Comparison of ENCODE assay signal across 20 mouse cellular contexts in the genomic region with DNA sequence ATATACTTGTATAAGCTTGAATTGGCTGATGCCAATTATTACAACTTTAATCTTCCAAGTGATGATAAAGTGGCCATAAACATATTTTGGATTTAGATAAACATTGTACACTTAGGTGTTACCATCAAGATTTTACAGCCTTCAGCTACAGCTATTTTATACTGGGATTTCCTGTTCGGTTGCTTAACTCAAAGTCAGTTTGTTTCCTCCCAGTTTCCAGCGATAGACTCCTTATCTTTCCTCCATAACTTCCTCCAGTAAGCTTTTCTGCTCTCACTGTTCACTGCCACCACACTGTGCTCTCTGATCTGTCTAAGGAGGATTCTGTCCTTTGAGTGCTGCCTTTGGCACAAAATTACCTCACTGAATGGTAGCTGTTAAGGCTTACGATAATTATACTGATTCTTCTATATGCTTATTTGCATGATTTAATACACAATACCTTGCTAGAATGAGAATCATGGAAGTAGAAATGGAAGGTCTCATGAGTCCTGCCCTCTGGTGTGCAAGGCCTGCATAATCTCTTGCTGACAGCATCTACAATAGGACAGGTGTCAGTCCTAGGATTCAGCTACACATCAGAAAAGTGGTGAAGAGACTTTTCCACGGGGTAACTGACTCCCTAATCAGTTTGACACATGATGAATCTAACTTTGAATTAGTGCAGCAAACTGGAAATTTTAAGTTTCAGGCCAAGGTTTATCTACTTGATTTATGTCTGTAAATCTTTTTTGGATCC.
DNase-seq lines count a peak whose midpoint lies in the region; ATAC-seq lines count a peak whose summit lies in the region.
"Had no signal": no experiment of that assay in that cellular context is flagged by ENCODE, and none has a peak within 500 bp of the region (broad histone marks: within the 10 kb centered on the region; RNA-seq: fewer than 3 reads in every experiment).

No protein-coding gene starts in this region.

- no peak overlapping the region for H3K4me2 ChIP-seq in heart, embryonic 13.5 days
- H3K4me2 ChIP-seq: embryonic facial prominence, embryonic 12.5 days; forebrain, embryonic 15.5 days; heart, embryonic 11.5 days; hindbrain, embryonic 12.5 days had no signal

- H3K4me1 ChIP-seq in heart, embryonic 13.5 days, result no peaks in the 10 kb centered on the region
- H3K4me1 ChIP-seq: embryonic facial prominence, embryonic 12.5 days; forebrain, embryonic 15.5 days; hindbrain, embryonic 12.5 days had no signal

- 34% methylated on average over 4 of the region's 4 CpGs for WGBS in heart, embryonic 13.5 days
- 19% methylated on average over 4 of the region's 4 CpGs for WGBS in macrophage (ENCODE audit: missing documents)

- H3K9ac ChIP-seq in heart, embryonic 13.5 days, result no peak overlapping the region
- H3K9ac ChIP-seq: embryonic facial prominence, embryonic 12.5 days; forebrain, embryonic 15.5 days; hindbrain, embryonic 12.5 days had no signal

- intact Hi-C loops in heart, postnatal 25 days (cut with DNase I), result no loop called here

- H3K27ac ChIP-seq in heart, embryonic 13.5 days (replicated peaks), result 0 out of 2 replicates have a peak overlapping the region, but pooled peaks have one; percentile 17
- H3K27ac ChIP-seq in macrophage, result peak overlapping the region; percentile 68
- H3K27ac ChIP-seq: embryonic facial prominence, embryonic 12.5 days; forebrain, embryonic 15.5 days; heart, adult 2 months; hindbrain, embryonic 12.5 days had no signal

- H3K79me2 ChIP-seq in macrophage (ENCODE audit: inconsistent target), result no peaks in the 10 kb centered on the region

- no peaks in the 10 kb centered on the region for H3K27me3 ChIP-seq in heart, embryonic 13.5 days (replicated peaks)
- H3K27me3 ChIP-seq: embryonic facial prominence, embryonic 12.5 days; forebrain, embryonic 15.5 days; hindbrain, embryonic 12.5 days had no signal

- ATAC-seq in heart, embryonic 13.5 days (ENCODE audit: extremely low read depth, insufficient number of reproducible peaks, low FRiP score, low TSS enrichment), result no peak
- ATAC-seq in hematopoietic stem cell, adult 5-6 weeks (replicated peaks in 1 of 2; ENCODE audit: insufficient read depth in 1 of 2, low FRiP score in 2 of 2, low TSS enrichment in 1 of 2, low read depth in 1 of 2, poor library complexity in 2 of 2, severe bottlenecking in 2 of 2), result peak; percentile 46 to 56; a peak in 3 of 4 replicates
- ATAC-seq: forebrain, embryonic 15.5 days; hindbrain, embryonic 16.5 days had no signal

- no peak overlapping the region for H3K4me3 ChIP-seq in heart, embryonic 13.5 days
- no peak overlapping the region for H3K4me3 ChIP-seq in macrophage (ENCODE audit: inconsistent target)
- H3K4me3 ChIP-seq: embryonic facial prominence, embryonic 12.5 days; forebrain, embryonic 15.5 days; heart, adult 2 months; hindbrain, embryonic 12.5 days had no signal

- no peak for DNase-seq in heart, postnatal 25 days (ENCODE audit: low spot score)
- peak; percentile 84 for DNase-seq in 416B (ENCODE audit: low read depth)
- no peak for DNase-seq in lung, postnatal 4 days
- DNase-seq in cerebellum, adult 18-20 months, result no peak
- DNase-seq in urinary bladder, postnatal 25 days (ENCODE audit: low spot score), result no peak
- DNase-seq: adrenal gland, adult 2 months; adrenal gland, postnatal 25 days; cerebellum, adult 2 months; cerebellum, postnatal 10 days; embryo, embryonic 11 days; heart, adult 2 months; heart, postnatal 36 days had no signal

- no peaks in the 10 kb centered on the region for H3K36me3 ChIP-seq in heart, embryonic 13.5 days
- H3K36me3 ChIP-seq in macrophage (ENCODE audit: inconsistent target), result no peaks in the 10 kb centered on the region
- H3K36me3 ChIP-seq: embryonic facial prominence, embryonic 12.5 days; forebrain, embryonic 15.5 days; hindbrain, embryonic 12.5 days had no signal

- H3K9me3 ChIP-seq in heart, embryonic 13.5 days, result no peaks in the 10 kb centered on the region
- H3K9me3 ChIP-seq: embryonic facial prominence, embryonic 12.5 days; forebrain, embryonic 15.5 days; hindbrain, embryonic 12.5 days had no signal
